Mouse (Mus musculus) ES-E14 (cell line): ENCODE data around the gene Trmt10c. TPM values are rescaled to one million over a fixed set of nuclear protein-coding genes. Genes with fewer than 3 reads are reported as not detected.
A peak's percentile ranks its signal among the peaks of the same experiment; 100 is the strongest.

Experiments
- DNase-seq: peaks from one replicate; pipeline ENCODE4 v3.0.0-alpha.2; 2013; ENCODE audit warnings: low read depth, low spot score
- H3K27ac ChIP-seq: 2 replicates; pipeline ENCODE4 v1.5.1; 2012; ENCODE audit warnings: low read depth, mild to moderate bottlenecking, low read length, moderate library complexity, mixed read lengths; ENCODE audit not compliant: poor library complexity, insufficient read depth, severe bottlenecking
- H3K36me3 ChIP-seq: 2 replicates; pipeline ENCODE4 v1.6.1; 2012; ENCODE audit warnings: mild to moderate bottlenecking, low read length, moderate library complexity, mixed read lengths; ENCODE audit not compliant: control insufficient read depth, poor library complexity, insufficient read depth, severe bottlenecking
- H3K4me1 ChIP-seq, 2 experiments: fragments of 150-350 bp in 1 of 2; sonication (generic) in 1 of 2; 2 replicates each; pipeline ENCODE4 v1.6.1; 2012; ENCODE audit warnings: low read length in 2 of 2, mild to moderate bottlenecking in 1 of 2, mixed read lengths in 1 of 2; ENCODE audit not compliant: control insufficient read depth in 2 of 2, insufficient read depth in 2 of 2, poor library complexity in 1 of 2
- H3K4me3 ChIP-seq, 2 experiments: fragments of 150-350 bp in 1 of 2; sonication (generic) in 1 of 2; 2 replicates each; pipeline ENCODE4 v1.5.1; 2012; ENCODE audit warnings: low read length in 2 of 2, low read depth in 1 of 2, mild to moderate bottlenecking in 1 of 2, mixed read lengths in 1 of 2; ENCODE audit not compliant: insufficient read depth in 1 of 2, poor library complexity in 1 of 2, severe bottlenecking in 1 of 2
- H3K9ac ChIP-seq: 2 replicates; pipeline ENCODE4 v1.6.1; 2012; ENCODE audit warnings: low read depth, mild to moderate bottlenecking, low read length, mixed read lengths; ENCODE audit not compliant: poor library complexity, insufficient read depth, severe bottlenecking
- H3K9me3 ChIP-seq: fragments of 150-350 bp; sonication (generic); 2 replicates; pipeline ENCODE4 v1.6.1; 2012; ENCODE audit warnings: low read depth, mild to moderate bottlenecking, low read length; ENCODE audit not compliant: control insufficient read depth, insufficient read depth
- CHD2 ChIP-seq: IDR thresholded peaks from 2 replicates; pipeline ENCODE4 v1.6.1; 2014; ENCODE audit warnings: mild to moderate bottlenecking, low read depth, low read length, inconsistent platforms
- HCFC1 ChIP-seq: IDR thresholded peaks from 2 replicates; pipeline ENCODE4 v1.6.1; 2012; ENCODE audit warnings: low read length, inconsistent platforms, borderline replicate concordance; ENCODE audit not compliant: insufficient read depth
- MAFK ChIP-seq: IDR thresholded peaks from 2 replicates; pipeline ENCODE4 v1.6.1; 2014; ENCODE audit warnings: mild to moderate bottlenecking, low read depth, low read length, inconsistent platforms; ENCODE audit not compliant: insufficient read depth
- ZC3H11A ChIP-seq: IDR thresholded peaks from 2 replicates; pipeline ENCODE4 v1.6.1; 2012; ENCODE audit warnings: low read depth, mild to moderate bottlenecking, inconsistent platforms, low read length, borderline replicate concordance
- ZNF384 ChIP-seq: IDR thresholded peaks from 2 replicates; pipeline ENCODE4 v1.6.1; 2012; ENCODE audit warnings: low read depth, low read length, inconsistent platforms
- in situ Hi-C, 2 experiments: fragments of 600-800 bp; cut with MboI; formaldehyde crosslinking; loops; one replicate each; pipeline ENCODE4 v1.15.1; 2025; ENCODE audit warnings: low sequenced_read_pairs in 2 of 2, inconsistent platforms in 1 of 2; ENCODE audit not compliant: unreplicated experiment in 2 of 2
- total RNA-seq: library from RNA; depleted of rRNA; stranded (reverse); fragments of 300-350 nt; gene quantifications from 2 replicates; pipeline ENCODE4 v1.2.3, GENCODE M21; 2012; rRNA removed

The Trmt10c gene
- 15.9 and 21.6 TPM in 2 replicates for total RNA-seq

GRCm38 (mm10) chr16:56037138-56038010 lies at the start of gene Trmt10c:
Trmt10c (minus strand) TSS chr16:56037819.
- in situ Hi-C loops = no loop called here
- peaks cover 16% of the 10 kb centered on the region for H3K36me3 ChIP-seq
- H3K4me1 ChIP-seq = peaks cover 0 to 4% of the 10 kb centered on the region in 2 experiments; a peak in 3 of 4 replicates
- H3K9ac ChIP-seq = peak within 1 kb of the TSS; percentile 99
- DNase-seq = peak; percentile 79
- no peak for TF ChIP-seq MAFK
- TF ChIP-seq HCFC1 = peak; percentile 79; the same call in 1 of the 2 replicates
- TF ChIP-seq CHD2 = no peak
- TF ChIP-seq ZC3H11A = no peak
- TF ChIP-seq ZNF384 = no peak
- H3K4me3 ChIP-seq = peak within 1 kb of the TSS; percentile 90 to 99
- H3K27ac ChIP-seq = peak within 1 kb of the TSS; percentile 89
- H3K9me3 ChIP-seq = no peaks in the 10 kb centered on the region

- Histone ChIP-seq H3K4me3 (no peak overlapping the region), H3K36me3 (no peaks in the 10 kb centered on the region), H3K4me1 (no peaks in the 10 kb centered on the region), H3K9ac (no peak overlapping the region), H3K9me3 (no peaks in the 10 kb centered on the region), H3K27ac (no peak overlapping the region)
- no peak for DNase-seq
- no peak for TF ChIP-seq ZNF384
- TF ChIP-seq MAFK = no peak
- TF ChIP-seq ZC3H11A = no peak
- TF ChIP-seq CHD2 = no peak
- TF ChIP-seq HCFC1 = no peak
- in situ Hi-C loops = no loop called here
Observed at GRCm38 (mm10) chr16:56086336-56086735, 48.7 kb upstream of the Trmt10c start.

GRCm38 (mm10) chr16:56081691-56082090 lies 44.1 kb upstream of the Trmt10c start:
- Histone ChIP-seq H3K9me3 (no peaks in the 10 kb centered on the region), H3K4me1 (no peaks in the 10 kb centered on the region), H3K36me3 (no peaks in the 10 kb centered on the region), H3K4me3 (no peak overlapping the region), H3K27ac (no peak overlapping the region), H3K9ac (no peak overlapping the region)
- in situ Hi-C loops = no loop called here
- no peak for DNase-seq
- TF ChIP-seq ZC3H11A = no peak
- TF ChIP-seq MAFK = no peak
- no peak for TF ChIP-seq HCFC1
- TF ChIP-seq ZNF384 = no peak
- TF ChIP-seq CHD2 = no peak

- Histone ChIP-seq H3K9me3 (no peaks in the 10 kb centered on the region), H3K27ac (no peak overlapping the region), H3K36me3 (no peaks in the 10 kb centered on the region), H3K4me1 (peaks cover 0 to 3% of the 10 kb centered on the region in 2 experiments; a peak in 1 of 4 replicates), H3K4me3 (no peak overlapping the region), H3K9ac (no peak overlapping the region)
- TF ChIP-seq ZC3H11A (no peak), HCFC1 (no peak), CHD2 (no peak), ZNF384 (no peak), MAFK (peak; percentile 57)
- in situ Hi-C loops = no loop called here
- no peak for DNase-seq
Observed at GRCm38 (mm10) chr16:56079419-56079818, 41.8 kb upstream of the Trmt10c start.
